Mouse (Mus musculus) spleen, adult 2 months (tissue): ENCODE results near the gene Cdnf. TPM values are rescaled to one million over a fixed set of nuclear protein-coding genes. Genes with fewer than 3 reads are reported as not detected.

Experiments used
- DNase-seq, 2 experiments: peaks; one replicate each; pipeline versions ENCODE4 v3.0.0 to v3.0.0-alpha.2; 2012 to 2021; ENCODE audit warnings: low spot score in 2 of 2, low read depth in 1 of 2
- H3K27ac ChIP-seq: fragments of 200-500 bp; 2 replicates; pipeline ENCODE4 v1.5.1; 2012; ENCODE audit warnings: low read length, inconsistent platforms; ENCODE audit not compliant: insufficient read depth
- H3K27me3 ChIP-seq: fragments of 200-500 bp; 2 replicates; pipeline ENCODE4 v1.6.1; 2012; ENCODE audit warnings: mild to moderate bottlenecking, moderate library complexity, low read length, inconsistent platforms; ENCODE audit not compliant: control insufficient read depth, insufficient read depth
- H3K36me3 ChIP-seq: fragments of 200-500 bp; 2 replicates; pipeline ENCODE4 v1.6.1; 2012; ENCODE audit warnings: mild to moderate bottlenecking, low read length, inconsistent platforms; ENCODE audit not compliant: control insufficient read depth, insufficient read depth
- H3K4me1 ChIP-seq: fragments of 200-500 bp; 2 replicates; pipeline ENCODE4 v1.6.1; 2011; ENCODE audit warnings: inconsistent platforms; ENCODE audit not compliant: control insufficient read depth, insufficient read depth, insufficient read length
- H3K4me3 ChIP-seq: fragments of 200-500 bp; 2 replicates; pipeline ENCODE4 v1.5.1; 2011; ENCODE audit warnings: mild to moderate bottlenecking, inconsistent platforms; ENCODE audit not compliant: insufficient read depth, insufficient read length; ENCODE audit errors: extremely low read depth
- CTCF ChIP-seq: fragments of 200-500 bp; IDR thresholded peaks from 2 replicates; pipeline ENCODE4 v1.5.1; 2011; ENCODE audit warnings: mild to moderate bottlenecking, inconsistent platforms; ENCODE audit not compliant: insufficient read depth, insufficient read length, insufficient replicate concordance; ENCODE audit errors: extremely low read depth
- POLR2A ChIP-seq: fragments of 200-500 bp; IDR thresholded peaks from 2 replicates; pipeline ENCODE4 v1.6.1; 2011; ENCODE audit warnings: low read depth, low read length, inconsistent platforms
- WGBS: fragments of 180-500 bp; shearing (Covaris S2); methylation state at CpG from one replicate; pipeline ENCODE4 v1.1.7; 2018; 5-methylcytosine and 5-hydroxymethylcytosine counted together
- polyA plus RNA-seq: library from polyadenylated mRNA; depleted of rRNA; stranded (reverse); fragments of >200 nt; gene quantifications from 2 replicates; pipeline ENCODE4 v1.2.3, GENCODE M21; 2012

The Cdnf gene
- polyA plus RNA-seq, 1 experiment: 0.22 TPM

DNA sequence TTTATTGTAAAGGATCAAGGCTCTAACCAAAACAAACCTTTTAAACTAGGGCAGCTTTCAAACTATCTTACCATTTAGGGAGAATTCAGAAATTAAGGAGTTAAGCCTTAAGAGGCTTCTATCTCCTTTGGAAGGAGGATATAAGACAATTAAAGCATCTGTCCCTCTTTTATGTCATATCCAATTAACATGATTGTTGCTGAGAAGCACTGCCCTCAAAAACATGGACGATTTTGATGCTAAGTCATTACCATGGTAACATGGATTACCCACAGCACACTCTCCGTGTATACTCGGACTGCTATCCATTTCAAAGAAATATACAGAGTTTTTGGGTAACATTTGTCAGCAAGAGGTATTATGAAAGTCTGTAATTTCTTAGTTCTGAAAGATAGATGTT is 23.0 kb upstream of the Cdnf start:
- no peak for DNase-seq
- Histone ChIP-seq H3K4me1 (no peaks in the 10 kb centered on the region), H3K36me3 (peaks cover 35% of the 10 kb centered on the region), H3K27ac (no peak overlapping the region), H3K4me3 (no peak overlapping the region), H3K27me3 (no peaks in the 10 kb centered on the region)
- no peak for TF ChIP-seq POLR2A
- no peak for TF ChIP-seq CTCF
- 91% methylated on average over 3 of the region's 3 CpGs for WGBS

DNA sequence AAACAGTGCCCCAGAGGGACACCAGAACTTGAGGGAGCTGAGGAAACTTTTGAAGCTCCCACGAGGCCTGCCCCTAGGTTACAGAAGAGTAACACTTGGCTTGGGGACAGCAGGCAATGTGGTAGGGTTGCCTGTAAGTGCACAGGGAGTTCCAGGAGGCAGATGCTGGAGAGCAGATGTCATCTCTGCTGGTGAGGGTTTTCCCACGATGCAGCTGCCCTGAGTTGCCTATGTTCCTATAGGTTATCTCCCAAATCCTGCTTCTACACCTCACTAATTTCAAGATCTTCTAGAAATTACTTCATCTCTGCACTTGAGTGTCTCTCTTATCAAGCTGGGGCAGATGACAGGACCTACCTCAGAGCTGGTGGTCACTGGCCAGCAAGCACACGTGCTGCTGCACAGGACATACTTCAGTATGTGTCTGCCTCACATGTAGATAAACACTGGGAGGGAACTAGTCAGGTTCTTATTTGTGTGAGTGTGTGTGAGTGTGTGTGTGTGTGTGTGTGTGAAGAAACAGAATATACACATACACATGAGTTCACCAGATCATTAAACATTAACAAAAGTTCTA is 18.9 kb upstream of the Cdnf start:
- H3K36me3 ChIP-seq: peaks cover 57% of the 10 kb centered on the region
- WGBS: 64% methylated on average over 3 of the region's 3 CpGs

DNA sequence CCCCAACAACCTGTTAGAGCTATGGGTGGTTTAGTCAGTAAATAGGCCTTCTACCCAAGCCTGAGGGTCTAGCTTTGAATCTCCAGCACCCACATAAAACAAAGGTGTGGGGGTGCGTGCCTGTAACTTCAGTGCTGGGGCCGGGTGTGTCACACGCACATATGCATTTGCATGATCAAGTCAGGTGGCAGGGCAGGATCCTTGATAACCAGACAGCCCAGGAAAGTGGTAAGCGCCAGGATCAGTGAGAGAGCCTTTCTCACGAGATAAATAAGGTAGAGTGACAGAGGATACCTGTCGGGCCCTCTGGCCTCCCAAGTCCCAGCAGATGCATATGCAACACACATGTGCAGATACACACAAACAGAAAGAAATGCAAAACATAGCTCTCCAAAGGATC is 13.3 kb upstream of the Cdnf start:
- no peak for DNase-seq
- 84% methylated on average over 6 of the region's 6 CpGs for WGBS
- Histone ChIP-seq H3K36me3 (peaks cover 35% of the 10 kb centered on the region), H3K4me3 (no peak overlapping the region), H3K27ac (no peak overlapping the region), H3K27me3 (no peaks in the 10 kb centered on the region), H3K4me1 (no peaks in the 10 kb centered on the region)
- no peak for TF ChIP-seq CTCF
- no peak for TF ChIP-seq POLR2A

More for the DNA sequence above, 18.9 kb upstream of the Cdnf start:
- TF ChIP-seq POLR2A (no peak), CTCF (no peak)
- DNase-seq: no peak
- H3K4me1 ChIP-seq: no peaks in the 10 kb centered on the region
- no peak overlapping the region for H3K27ac ChIP-seq
- no peak overlapping the region for H3K4me3 ChIP-seq
- H3K27me3 ChIP-seq: no peaks in the 10 kb centered on the region

DNA sequence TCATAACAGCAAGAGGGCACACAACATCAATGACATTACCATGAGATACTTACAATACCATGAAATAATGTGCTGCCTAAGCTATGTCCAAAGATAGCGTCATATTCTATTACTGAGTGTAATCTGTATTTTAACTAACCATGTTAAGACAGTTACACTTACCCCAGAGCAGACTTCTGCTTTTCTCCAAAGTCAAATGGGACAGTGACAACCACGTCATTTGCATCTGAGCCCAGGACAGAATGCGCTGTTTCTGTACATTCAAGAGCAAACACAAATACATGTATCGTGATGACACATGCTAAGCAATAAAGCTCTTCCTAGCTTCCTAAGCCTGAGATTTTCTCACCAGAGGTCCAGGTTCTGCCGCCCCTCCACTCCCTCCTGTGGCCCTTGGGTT is 11.9 kb upstream of the Cdnf start:
- Histone ChIP-seq H3K27me3 (no peaks in the 10 kb centered on the region), H3K27ac (no peak overlapping the region), H3K4me1 (no peaks in the 10 kb centered on the region), H3K4me3 (no peak overlapping the region), H3K36me3 (peaks cover 27% of the 10 kb centered on the region)
- no peak for TF ChIP-seq CTCF
- TF ChIP-seq POLR2A: no peak
- peak in 1 of 2 experiments; percentile 18 for DNase-seq
- 60% methylated on average over 5 of the region's 5 CpGs for WGBS

DNA sequence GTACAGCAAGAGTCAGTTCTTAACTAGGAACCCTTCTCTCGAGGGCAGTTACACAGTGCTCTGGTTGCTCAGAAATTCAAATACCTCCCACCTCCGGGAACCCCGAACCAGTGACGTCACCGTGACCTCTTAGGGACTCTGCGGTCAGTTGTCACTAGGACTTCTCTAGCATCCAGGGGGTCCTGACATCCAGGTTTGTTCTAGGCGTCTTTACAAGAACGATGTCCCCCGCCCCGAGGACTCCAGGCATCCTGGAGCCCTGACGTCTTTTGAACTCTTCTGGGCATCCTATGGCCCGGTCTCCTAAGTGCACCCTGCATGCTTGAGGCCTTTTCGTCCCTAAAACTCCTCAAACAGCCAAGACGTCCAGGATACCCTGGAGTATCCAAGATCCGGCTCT is 754 bp upstream of the Cdnf start:
- peaks cover 3% of the 10 kb centered on the region; the same call in 1 of the 2 replicates for H3K4me1 ChIP-seq
- peak overlapping the region; percentile 75 for H3K4me3 ChIP-seq
- no peaks in the 10 kb centered on the region for H3K27me3 ChIP-seq
- H3K36me3 ChIP-seq: peaks cover 18% of the 10 kb centered on the region
- TF ChIP-seq POLR2A: no peak
- no peak for TF ChIP-seq CTCF
- under 1% methylated on average over 15 of the region's 15 CpGs for WGBS
- peak overlapping the region; percentile 75 for H3K27ac ChIP-seq
- DNase-seq: peak; percentile 17 to 37

DNA sequence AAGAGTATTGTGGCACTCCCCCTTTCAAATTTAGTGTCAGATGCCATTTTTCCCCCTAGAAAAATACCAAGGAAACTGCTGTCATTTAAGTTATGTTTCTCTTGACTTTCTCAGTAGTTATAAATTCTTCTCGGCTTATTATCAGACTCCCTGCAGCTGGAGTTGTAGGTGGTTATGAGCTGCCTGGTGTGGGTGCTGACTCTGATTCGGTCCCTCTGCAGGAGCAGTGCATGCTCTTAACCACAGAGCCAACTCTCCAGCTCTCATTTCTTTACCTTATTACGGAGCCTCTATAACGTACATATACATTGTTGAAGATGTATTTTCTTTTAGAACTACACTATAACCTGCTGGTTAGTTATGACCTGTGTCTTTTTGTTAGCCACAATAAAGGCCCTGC is 9.7 kb downstream of the Cdnf start:
- 73% methylated on average over 4 of the region's 4 CpGs for WGBS
- Histone ChIP-seq H3K4me1 (no peaks in the 10 kb centered on the region), H3K36me3 (no peaks in the 10 kb centered on the region), H3K4me3 (no peak overlapping the region), H3K27me3 (no peaks in the 10 kb centered on the region), H3K27ac (no peak overlapping the region)
- TF ChIP-seq CTCF (no peak), POLR2A (no peak)
- DNase-seq: no peak

DNA sequence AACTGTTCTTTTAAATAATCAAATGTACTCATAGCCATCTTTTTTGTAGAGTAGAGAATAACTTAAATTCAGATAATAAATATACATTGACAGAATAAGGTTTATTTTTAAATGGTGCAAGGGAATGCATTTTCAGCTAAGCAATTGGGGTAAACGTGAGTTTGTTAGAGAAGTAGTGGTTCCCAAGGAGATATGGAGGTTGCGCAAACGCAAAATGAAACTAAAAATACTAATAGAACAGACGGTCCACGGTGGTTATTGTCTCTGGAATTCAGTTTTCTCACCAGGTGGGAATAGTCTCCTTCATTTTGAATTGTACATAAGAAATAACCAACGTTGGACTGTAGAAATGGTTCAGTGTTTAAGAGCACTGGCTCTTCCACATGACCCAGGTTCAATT is 13.5 kb downstream of the Cdnf start:
- H3K4me3 ChIP-seq: no peak overlapping the region
- TF ChIP-seq POLR2A: no peak
- no peak for TF ChIP-seq CTCF
- 63% methylated on average over 6 of the region's 6 CpGs for WGBS
- no peaks in the 10 kb centered on the region for H3K36me3 ChIP-seq
- no peaks in the 10 kb centered on the region for H3K4me1 ChIP-seq
- no peak overlapping the region for H3K27ac ChIP-seq
- no peaks in the 10 kb centered on the region for H3K27me3 ChIP-seq
- DNase-seq: no peak
